Mouse (Mus musculus) kidney, adult 2 months (tissue): Measurements from ENCODE around the gene Dennd1c. TPM values are rescaled to one million over a fixed set of nuclear protein-coding genes. Genes with fewer than 3 reads are reported as not detected.

Source experiments
- DNase-seq: peaks from one replicate; pipeline ENCODE4 v3.0.0; 2021
- H3K27ac ChIP-seq: fragments of 200-500 bp; 2 replicates; pipeline ENCODE4 v1.5.1; 2012; ENCODE audit warnings: low read depth, low read length, control low read depth, inconsistent platforms; ENCODE audit not compliant: insufficient read depth
- H3K27me3 ChIP-seq: fragments of 200-500 bp; replicated peaks from 2 replicates; pipeline ENCODE4 v1.6.1; 2012; ENCODE audit warnings: mild to moderate bottlenecking, moderate library complexity, low read length, inconsistent platforms; ENCODE audit not compliant: control insufficient read depth, insufficient read depth
- H3K36me3 ChIP-seq: fragments of 200-500 bp; 2 replicates; pipeline ENCODE4 v1.6.1; 2012; ENCODE audit warnings: mild to moderate bottlenecking, moderate library complexity, low read length, inconsistent platforms; ENCODE audit not compliant: control insufficient read depth, insufficient read depth
- H3K4me1 ChIP-seq: fragments of 200-500 bp; 2 replicates; pipeline ENCODE4 v1.6.1; 2011; ENCODE audit warnings: low read length; ENCODE audit not compliant: control insufficient read depth, insufficient read depth
- H3K4me3 ChIP-seq: fragments of 200-500 bp; 2 replicates; pipeline ENCODE4 v1.5.1; 2011; ENCODE audit warnings: mild to moderate bottlenecking, low read depth, low read length, control low read depth; ENCODE audit not compliant: insufficient read depth
- CTCF ChIP-seq: fragments of 200-500 bp; conservative IDR thresholded peaks from 2 replicates; pipeline ENCODE4 v1.5.1; 2011; ENCODE audit warnings: low read depth, mild to moderate bottlenecking, control low read depth, low read length, moderate library complexity, mixed read lengths; ENCODE audit not compliant: insufficient read depth, insufficient read length
- POLR2A ChIP-seq: fragments of 200-500 bp; IDR thresholded peaks from one replicate; pipeline ENCODE4 v1.6.1; 2011; ENCODE audit warnings: low read depth, low read length, control low read depth
- WGBS: fragments of 180-500 bp; shearing (Covaris S2); methylation state at CpG from one replicate; pipeline ENCODE4 v1.1.7; 2018; 5-methylcytosine and 5-hydroxymethylcytosine counted together
- polyA plus RNA-seq: library from polyadenylated mRNA; depleted of rRNA; stranded (reverse); fragments of >200 nt; gene quantifications from 2 replicates; pipeline ENCODE4 v1.2.3, GENCODE M21; 2012; rRNA removed

Gene Dennd1c
- polyA plus RNA-seq: 2.0 and 4.9 TPM in 2 replicates

- no peaks in the 10 kb centered on the region for H3K4me1 ChIP-seq
- no peaks in the 10 kb centered on the region for H3K36me3 ChIP-seq
- H3K27me3 ChIP-seq: no peaks in the 10 kb centered on the region
- WGBS: 54% methylated on average over 6 of the region's 6 CpGs
- TF ChIP-seq POLR2A (no peak), CTCF (no peak)
- H3K27ac ChIP-seq: no peak within 1 kb of the TSS
- no peak for DNase-seq
- H3K4me3 ChIP-seq: no peak within 1 kb of the TSS; the same call in 1 of the 2 replicates
These were observed at the start of gene Dennd1c for GRCm38 (mm10) chr17:57078336-57078735. TSS of gene Dennd1c (minus strand) at chr17:57078514.

- Histone ChIP-seq H3K4me3 (no peak overlapping the region), H3K27me3 (no peaks in the 10 kb centered on the region), H3K4me1 (no peaks in the 10 kb centered on the region), H3K36me3 (no peaks in the 10 kb centered on the region), H3K27ac (no peak overlapping the region)
- WGBS: 54% methylated on average over 3 of the region's 3 CpGs
- no peak for DNase-seq
- no peak for TF ChIP-seq POLR2A
- no peak for TF ChIP-seq CTCF
These were observed 47.7 kb upstream of the Dennd1c start for GRCm38 (mm10) chr17:57125853-57126622.

- no peaks in the 10 kb centered on the region for H3K4me1 ChIP-seq
- H3K36me3 ChIP-seq: no peaks in the 10 kb centered on the region
- H3K27ac ChIP-seq: no peak overlapping the region
- no peak overlapping the region for H3K4me3 ChIP-seq
- WGBS: 81% methylated on average over 4 of the region's 4 CpGs
- TF ChIP-seq POLR2A: no peak
- no peaks in the 10 kb centered on the region for H3K27me3 ChIP-seq
- no peak for DNase-seq
These were observed 46.5 kb upstream of the Dennd1c start for GRCm38 (mm10) chr17:57124792-57125191.

- H3K27me3 ChIP-seq: no peaks in the 10 kb centered on the region
- no peak for DNase-seq
- TF ChIP-seq CTCF (no peak), POLR2A (no peak)
- no peak overlapping the region for H3K4me3 ChIP-seq
- no peak overlapping the region for H3K27ac ChIP-seq
- H3K4me1 ChIP-seq: no peaks in the 10 kb centered on the region
- no peaks in the 10 kb centered on the region for H3K36me3 ChIP-seq
- 88% methylated on average over 11 of the region's 11 CpGs for WGBS
These were observed 45.1 kb upstream of the Dennd1c start for GRCm38 (mm10) chr17:57123192-57124118.

- WGBS: 84% methylated on average over 2 of the region's 2 CpGs
- H3K27me3 ChIP-seq: no peaks in the 10 kb centered on the region
These were observed 43.5 kb upstream of the Dennd1c start for GRCm38 (mm10) chr17:57121856-57122255.

GRCm38 (mm10) chr17:57118524-57119349, 40.4 kb upstream of the Dennd1c start:
- 6% methylated on average over 11 of the region's 11 CpGs for WGBS
- H3K36me3 ChIP-seq: no peaks in the 10 kb centered on the region
- TF ChIP-seq CTCF (no peak), POLR2A (no peak)
- no peaks in the 10 kb centered on the region for H3K4me1 ChIP-seq
- DNase-seq: peak; percentile 6
- no peak overlapping the region for H3K27ac ChIP-seq
- H3K27me3 ChIP-seq: no peaks in the 10 kb centered on the region
- H3K4me3 ChIP-seq: no peak overlapping the region

More at GRCm38 (mm10) chr17:57121856-57122255, 43.5 kb upstream of the Dennd1c start:
- no peak overlapping the region for H3K4me3 ChIP-seq
- TF ChIP-seq POLR2A (no peak), CTCF (no peak)
- DNase-seq: no peak
- H3K4me1 ChIP-seq: no peaks in the 10 kb centered on the region
- H3K27ac ChIP-seq: no peak overlapping the region
- H3K36me3 ChIP-seq: no peaks in the 10 kb centered on the region

- H3K27ac ChIP-seq: no peak overlapping the region
- DNase-seq: no peak
- H3K27me3 ChIP-seq: no peaks in the 10 kb centered on the region
- no peak overlapping the region for H3K4me3 ChIP-seq
- TF ChIP-seq CTCF: no peak
- TF ChIP-seq POLR2A: no peak
- H3K36me3 ChIP-seq: no peaks in the 10 kb centered on the region
- 75% methylated on average over 2 of the region's 2 CpGs for WGBS
- no peaks in the 10 kb centered on the region for H3K4me1 ChIP-seq
These were observed 38.5 kb upstream of the Dennd1c start for GRCm38 (mm10) chr17:57116801-57117200.
